Mouse (Mus musculus) hindbrain, postnatal 0 days (tissue): ENCODE results near the gene Gm20388. TPM values are rescaled to one million over a fixed set of nuclear protein-coding genes. Genes with fewer than 3 reads are reported as not detected.
A peak's percentile ranks its signal among the peaks of the same experiment; 100 is the strongest.
"Not testable (repeated sequence)": the region's sequence is repeated elsewhere in the genome, so short reads cannot be mapped to it uniquely, and the experiment has no call there.

ENCODE experiments used
- ATAC-seq: fragments of 200-750 bp; cut with Nextera tagmentation; 2 replicates; pipeline ENCODE4 v1.8.0; 2017; ENCODE audit warnings: mild to moderate bottlenecking, moderate TSS enrichment, moderate library complexity
- DNase-seq: peaks from one replicate; pipeline ENCODE4 v3.0.0-alpha.2; 2015; ENCODE audit warnings: low spot score
- H3K27ac ChIP-seq: fragments of 300-500 bp; sonication (generic); 2 replicates; pipeline ENCODE4 v1.5.1; 2014; ENCODE audit warnings: mild to moderate bottlenecking
- H3K27me3 ChIP-seq: fragments of 300-500 bp; sonication (generic); 2 replicates; pipeline ENCODE4 v1.6.1; 2014; ENCODE audit warnings: low read length, mixed read lengths; ENCODE audit not compliant: insufficient read depth
- H3K36me3 ChIP-seq: fragments of 300-500 bp; sonication (generic); 2 replicates; pipeline ENCODE4 v1.6.1; 2014; ENCODE audit warnings: low read length, mixed read lengths; ENCODE audit not compliant: insufficient read depth
- H3K4me1 ChIP-seq: fragments of 300-500 bp; sonication (generic); 2 replicates; pipeline ENCODE4 v1.6.1; 2014; ENCODE audit warnings: antibody characterized with exemption, low read length, mixed read lengths; ENCODE audit not compliant: insufficient read depth
- H3K4me2 ChIP-seq: fragments of 300-500 bp; sonication (generic); 2 replicates; pipeline ENCODE4 v1.6.1; 2014; ENCODE audit warnings: low read depth, mild to moderate bottlenecking, low read length, moderate library complexity, mixed read lengths
- H3K4me3 ChIP-seq: fragments of 300-500 bp; sonication (generic); 2 replicates; pipeline ENCODE4 v1.5.1; 2014; ENCODE audit warnings: low read length
- H3K9ac ChIP-seq: fragments of 300-500 bp; sonication (generic); replicated peaks from 2 replicates; pipeline ENCODE4 v1.6.1; 2014; ENCODE audit warnings: mild to moderate bottlenecking, low read length, moderate library complexity, mixed read lengths
- H3K9me3 ChIP-seq: fragments of 300-500 bp; sonication (generic); 2 replicates; pipeline ENCODE4 v1.6.1; 2016; ENCODE audit warnings: low read length, mixed read lengths
- CTCF ChIP-seq: IDR thresholded peaks from 2 replicates; pipeline ENCODE4 v1.5.1; 2016; ENCODE audit warnings: antibody characterized with exemption, control low read depth, low read depth
- WGBS: fragments of 180-500 bp; shearing (Covaris S2); extraction: QIAGEN DNeasy Blood & Tissue Kit; methylation state at CpG from one replicate; pipeline ENCODE4 v1.1.7; 2014; 5-methylcytosine and 5-hydroxymethylcytosine counted together
- polyA plus RNA-seq: library from polyadenylated mRNA; unstranded; fragments of >200 nt; fragmentation: Nextera tagmentation; extraction: Ambion mirVana; gene quantifications from 2 replicates; pipeline ENCODE4 v1.2.1, GENCODE M21; 2015
- total RNA-seq: library from RNA; depleted of rRNA; stranded (reverse); fragments of >200 nt; gene quantifications from 2 replicates; pipeline ENCODE4 v1.2.3, GENCODE M21; 2014

Gm20388 gene
- total and polyA plus RNA-seq, 2 experiments from 2014 or later: 71.3 TPM; not detected in 1

DNA sequence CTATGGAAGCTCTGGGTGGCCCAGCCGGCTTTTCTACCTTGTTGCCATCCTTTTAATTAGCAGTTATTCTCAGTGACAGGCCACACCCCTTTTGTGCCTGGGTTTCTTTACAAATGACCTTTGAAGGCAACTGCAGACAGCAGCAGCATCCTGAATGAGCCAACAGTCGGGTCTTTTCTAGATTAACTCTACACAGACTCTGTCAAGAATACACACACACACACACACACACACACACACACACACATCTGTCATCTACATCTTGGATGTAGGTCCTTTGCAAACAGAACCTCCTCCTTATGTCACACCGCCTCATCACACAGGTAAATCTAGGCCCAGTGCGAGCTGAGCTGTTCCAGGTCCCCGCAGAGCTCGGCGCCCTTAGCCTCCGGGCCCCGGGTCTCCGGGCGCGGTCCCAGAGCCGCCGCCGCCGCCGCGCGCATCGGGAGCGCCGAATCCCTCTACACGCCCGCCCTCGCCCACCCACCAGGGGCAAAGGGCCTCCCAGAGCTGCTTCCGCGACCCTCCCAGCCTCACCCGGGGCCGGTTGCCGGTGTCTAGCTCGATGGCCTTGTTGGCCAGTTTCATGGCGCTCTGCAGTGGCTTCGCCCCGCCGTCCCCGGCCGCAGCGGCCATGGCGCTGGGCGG lies 3342.9 kb downstream of the Gm20388 start:
- Histone ChIP-seq H3K27me3 (no peaks in the 10 kb centered on the region), H3K9me3 (no peaks in the 10 kb centered on the region), H3K4me2 (peak overlapping the region; percentile 96), H3K36me3 (peaks cover 48% of the 10 kb centered on the region), H3K27ac (peak overlapping the region; percentile 94), H3K9ac (peak overlapping the region; percentile 92), H3K4me3 (peak overlapping the region; percentile 98), H3K4me1 (peaks cover 17% of the 10 kb centered on the region)
- WGBS: under 1% methylated on average over 30 of the region's 40 CpGs
- DNase-seq (peak; percentile 61), ATAC-seq (no peak)
- no peak for TF ChIP-seq CTCF

DNA sequence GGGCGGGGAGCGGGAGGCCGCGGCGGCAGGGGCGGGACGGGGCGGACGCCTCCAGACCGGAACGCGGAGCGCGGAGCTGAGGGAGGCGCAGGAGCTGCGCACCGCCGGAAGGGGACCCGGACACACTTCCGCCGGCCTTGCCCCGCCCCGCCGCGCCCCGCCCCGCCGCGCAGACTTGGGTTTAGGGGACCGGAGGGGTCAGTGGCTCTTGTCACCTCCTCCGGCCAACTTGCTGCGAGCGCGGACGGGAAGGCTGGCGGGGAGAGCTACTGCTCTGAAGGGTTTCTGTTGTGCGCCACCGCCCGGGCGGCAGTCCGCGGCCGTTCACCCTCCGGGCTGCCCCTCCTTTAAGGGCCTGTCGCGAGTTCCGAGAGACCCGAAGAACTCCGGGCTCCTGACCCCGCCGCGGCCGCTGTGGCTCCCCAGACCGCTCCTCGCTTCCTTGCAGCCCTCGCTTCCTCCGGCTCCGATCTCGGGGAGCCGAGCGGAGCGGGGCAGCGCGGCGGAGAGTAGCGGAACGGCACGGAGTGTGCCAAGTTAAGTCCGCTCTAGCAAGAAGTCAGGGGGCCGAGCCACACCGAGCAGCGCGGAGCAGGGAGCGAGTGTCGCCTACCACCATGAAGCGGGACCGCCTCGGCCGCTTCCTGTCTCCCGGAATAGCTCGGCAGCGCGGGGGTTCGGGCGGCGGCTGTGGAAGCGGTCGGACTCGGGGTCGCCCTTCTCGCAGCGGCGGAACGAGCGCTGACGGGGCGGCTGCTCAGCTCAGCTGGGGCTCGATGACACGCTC lies 3343.7 kb downstream of the Gm20388 start, which contains the start of the genes Zfp276 and Vps9d1:
Gene Zfp276 (plus strand): TSS at position 97 of the 787 bp plus-strand sequence.
Gene Vps9d1 (minus strand): TSS at position 250 of the 787 bp plus-strand sequence.
- H3K27ac ChIP-seq: peak within 1 kb of the TSS; percentile 94
- WGBS: under 1% methylated on average over 92 of the region's 99 CpGs
- H3K27me3 ChIP-seq: no peaks in the 10 kb centered on the region
- peak within 1 kb of the TSS; percentile 96 for H3K4me2 ChIP-seq
- peaks cover 47% of the 10 kb centered on the region for H3K36me3 ChIP-seq
- peaks cover 17% of the 10 kb centered on the region for H3K4me1 ChIP-seq
- DNase-seq (peak; percentile 92), ATAC-seq (peak; percentile 94)
- no peak for TF ChIP-seq CTCF
- peak within 1 kb of the TSS; percentile 92 for H3K9ac ChIP-seq
- no peaks in the 10 kb centered on the region for H3K9me3 ChIP-seq
- H3K4me3 ChIP-seq: peak within 1 kb of the TSS; percentile 98

DNA sequence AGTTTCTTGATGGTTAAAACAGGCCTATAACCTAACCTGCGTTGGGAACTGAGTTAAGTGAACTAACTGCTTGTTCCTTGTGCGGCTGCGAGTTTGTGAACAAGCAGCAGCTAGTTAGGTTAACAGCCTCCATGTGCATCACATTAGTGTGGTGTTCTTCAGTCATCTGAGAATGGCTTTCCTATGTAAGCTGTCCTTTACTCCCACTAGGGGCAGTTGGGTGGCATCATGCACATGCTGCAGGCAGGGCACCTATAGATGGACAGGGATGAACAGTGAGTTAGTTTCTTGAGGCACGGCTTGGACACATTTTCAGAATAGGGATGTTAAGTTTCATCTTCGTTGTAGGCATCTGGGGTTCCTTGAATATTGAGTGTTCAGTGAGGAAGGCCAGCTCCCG lies 3344.5 kb downstream of the Gm20388 start:
- H3K27me3 ChIP-seq: no peaks in the 10 kb centered on the region
- peak; percentile 57 for TF ChIP-seq CTCF
- H3K27ac ChIP-seq: no peak overlapping the region
- H3K4me3 ChIP-seq: peak overlapping the region; percentile 98
- H3K4me2 ChIP-seq: peak overlapping the region; percentile 96
- 70% methylated on average over 6 of the region's 6 CpGs for WGBS
- ATAC-seq (no peak), DNase-seq (peak; percentile 17)
- peaks cover 17% of the 10 kb centered on the region for H3K4me1 ChIP-seq
- H3K9me3 ChIP-seq: no peaks in the 10 kb centered on the region
- peaks cover 49% of the 10 kb centered on the region for H3K36me3 ChIP-seq
- peak overlapping the region; percentile 92 for H3K9ac ChIP-seq

DNA sequence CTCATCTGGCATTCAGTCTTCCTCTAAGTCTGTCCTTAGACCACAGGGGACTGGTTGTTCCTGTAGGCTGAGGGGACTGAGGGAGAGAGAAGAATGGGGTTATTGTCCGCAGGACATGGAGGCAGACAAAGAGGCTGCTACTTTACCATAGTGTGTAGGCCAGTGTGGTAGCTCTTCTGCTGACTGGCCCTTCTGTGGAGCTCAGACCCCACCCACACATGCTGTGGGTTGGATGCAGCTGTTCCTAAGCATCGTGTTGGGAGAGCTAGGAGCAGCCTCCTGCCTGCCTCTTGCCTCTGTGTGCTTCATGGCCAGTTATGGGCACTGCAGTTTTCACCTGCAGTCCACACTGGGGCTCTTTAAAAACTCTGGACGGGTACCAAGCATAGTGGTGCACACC lies 3346.5 kb downstream of the Gm20388 start:
- TF ChIP-seq CTCF: no peak
- ATAC-seq (peak; percentile 27; the same call in 1 of the 2 replicates), DNase-seq (peak; percentile 9)
- H3K27ac ChIP-seq: peak overlapping the region; percentile 62; the same call in 1 of the 2 replicates
- no peak overlapping the region for H3K4me2 ChIP-seq
- 52% methylated on average over 3 of the region's 3 CpGs for WGBS
- no peaks in the 10 kb centered on the region for H3K27me3 ChIP-seq
- H3K36me3 ChIP-seq: peaks cover 40% of the 10 kb centered on the region
- peaks cover 17% of the 10 kb centered on the region for H3K4me1 ChIP-seq
- H3K4me3 ChIP-seq: no peak overlapping the region
- H3K9ac ChIP-seq: no peak overlapping the region
- H3K9me3 ChIP-seq: no peaks in the 10 kb centered on the region

DNA sequence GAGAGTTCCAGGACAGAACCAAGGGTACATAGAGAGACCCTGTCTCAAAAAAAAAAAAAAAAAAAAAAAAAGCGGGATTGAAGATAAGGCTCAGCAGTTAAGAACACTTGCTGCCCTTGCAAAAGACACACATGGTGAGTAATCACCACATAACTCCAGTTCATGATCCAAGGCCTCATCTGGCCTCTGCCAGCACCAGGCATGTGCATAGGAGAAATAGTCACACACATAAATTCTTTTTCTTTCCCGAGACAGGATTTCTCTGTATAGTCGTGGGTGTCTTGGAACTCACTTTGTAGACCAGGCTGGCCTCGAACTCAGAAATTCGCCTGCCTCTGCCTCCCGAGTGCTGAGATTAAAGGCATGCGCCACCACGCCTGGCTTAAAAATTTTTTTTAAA lies 3347.0 kb downstream of the Gm20388 start:
- H3K9me3 ChIP-seq, H3K4me2 ChIP-seq, H3K9ac ChIP-seq, ATAC-seq, DNase-seq, H3K4me3 ChIP-seq, H3K27me3 ChIP-seq, H3K27ac ChIP-seq: not testable (repeated sequence)
- 93% methylated on average over 7 of the region's 8 CpGs for WGBS
- Histone ChIP-seq H3K36me3 (peaks cover 40% of the 10 kb centered on the region), H3K4me1 (peaks cover 16% of the 10 kb centered on the region)

DNA sequence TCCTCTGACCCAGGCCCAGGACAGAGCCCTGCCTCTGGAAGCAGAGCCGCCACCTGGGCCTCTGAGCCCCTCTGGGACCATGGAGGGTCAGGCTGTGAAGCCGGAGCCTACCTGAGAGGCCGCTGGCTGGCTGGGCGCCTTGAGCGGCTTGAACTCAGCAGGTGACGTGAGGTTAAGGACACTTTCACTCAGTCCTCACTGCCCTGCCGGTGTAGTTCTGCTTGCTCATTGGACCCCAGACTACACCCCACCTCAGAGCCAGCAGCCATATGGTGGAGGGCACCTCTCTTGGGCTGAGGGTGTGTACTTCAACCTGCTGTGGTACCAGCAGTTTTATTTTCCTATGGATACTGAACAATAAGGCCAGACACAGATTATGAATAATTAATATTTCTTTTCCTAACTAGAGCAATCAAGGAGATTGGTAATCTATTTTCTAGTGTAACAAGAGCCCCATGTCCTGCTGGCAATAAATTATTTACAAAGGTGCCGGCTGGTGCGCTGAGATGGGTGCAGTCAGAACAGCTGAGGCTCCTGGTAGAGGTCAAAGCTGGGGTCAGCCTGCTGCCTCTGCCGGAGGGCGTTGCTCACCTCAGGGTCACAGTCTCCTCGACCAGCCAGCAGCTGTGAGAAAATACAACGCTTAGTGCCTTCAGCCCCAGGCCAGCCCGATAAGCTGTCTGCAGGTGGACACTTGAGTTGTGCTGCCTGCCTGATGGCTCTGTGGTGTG lies 3357.4 kb downstream of the Gm20388 start:
- no peak overlapping the region for H3K4me2 ChIP-seq
- H3K27ac ChIP-seq: no peak overlapping the region
- 76% methylated on average over 14 of the region's 14 CpGs for WGBS
- peaks cover 51% of the 10 kb centered on the region for H3K36me3 ChIP-seq
- DNase-seq (no peak), ATAC-seq (no peak)
- no peaks in the 10 kb centered on the region for H3K27me3 ChIP-seq
- no peaks in the 10 kb centered on the region for H3K4me1 ChIP-seq
- H3K9me3 ChIP-seq: no peaks in the 10 kb centered on the region
- no peak overlapping the region for H3K4me3 ChIP-seq
- TF ChIP-seq CTCF: no peak
- H3K9ac ChIP-seq: no peak overlapping the region
